Mouse (Mus musculus) cerebellum, postnatal 10 days (tissue): ENCODE results near the gene Rita1.

Experiments
- DNase-seq, 2 experiments: peaks; one replicate each; pipeline ENCODE4 v3.0.0; 2021; ENCODE audit warnings: mixed read lengths in 2 of 2

Rita1 gene

DNA sequence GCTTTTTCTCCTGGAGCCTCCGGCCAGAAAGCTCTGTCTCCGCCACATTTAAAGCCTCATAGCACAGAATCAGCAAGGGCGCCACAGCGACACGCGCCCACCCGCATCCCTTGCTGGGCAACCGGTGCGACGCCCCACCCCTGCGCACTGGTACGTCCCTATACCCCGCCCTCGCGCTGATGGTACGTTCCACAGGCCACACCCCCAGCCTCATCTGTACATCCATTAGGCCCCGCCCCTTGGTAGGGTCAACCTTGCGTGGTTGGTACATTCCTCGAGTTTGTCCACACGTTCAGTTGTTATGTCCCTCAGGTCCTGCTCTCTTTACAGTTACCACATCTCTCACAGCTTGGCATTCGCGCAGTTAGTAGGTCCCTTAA lies at the start of gene Rita1, which contains the start of gene Ddx54:
TSS of gene Rita1 (minus strand) at position 148 of the 380 bp plus-strand sequence.
TSS of gene Ddx54 (plus strand) at position 298 of the 380 bp plus-strand sequence.
- DNase-seq, result peak; percentile 99

DNA sequence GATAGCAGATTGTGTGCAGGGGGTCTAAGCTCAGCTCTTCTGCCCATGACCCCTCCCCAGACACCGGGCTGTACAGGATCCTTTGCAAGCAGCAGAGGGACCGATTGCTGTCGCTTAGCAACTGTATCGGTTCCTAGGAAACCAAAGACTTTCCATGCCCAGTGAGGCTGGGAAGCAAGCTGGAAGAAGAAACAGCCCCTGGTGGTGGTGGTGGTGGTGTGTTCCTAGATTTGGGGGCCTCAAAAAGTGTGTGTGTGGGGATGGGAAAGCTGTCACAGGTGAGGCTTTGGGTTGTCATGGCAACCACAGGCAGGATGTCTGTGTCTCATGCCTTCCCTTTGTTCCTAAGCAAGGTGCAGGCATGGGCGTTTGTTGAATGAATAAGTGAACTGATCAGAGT lies 48.4 kb upstream of the Rita1 start:
- peak in 1 of 2 experiments; percentile 32 for DNase-seq

DNA sequence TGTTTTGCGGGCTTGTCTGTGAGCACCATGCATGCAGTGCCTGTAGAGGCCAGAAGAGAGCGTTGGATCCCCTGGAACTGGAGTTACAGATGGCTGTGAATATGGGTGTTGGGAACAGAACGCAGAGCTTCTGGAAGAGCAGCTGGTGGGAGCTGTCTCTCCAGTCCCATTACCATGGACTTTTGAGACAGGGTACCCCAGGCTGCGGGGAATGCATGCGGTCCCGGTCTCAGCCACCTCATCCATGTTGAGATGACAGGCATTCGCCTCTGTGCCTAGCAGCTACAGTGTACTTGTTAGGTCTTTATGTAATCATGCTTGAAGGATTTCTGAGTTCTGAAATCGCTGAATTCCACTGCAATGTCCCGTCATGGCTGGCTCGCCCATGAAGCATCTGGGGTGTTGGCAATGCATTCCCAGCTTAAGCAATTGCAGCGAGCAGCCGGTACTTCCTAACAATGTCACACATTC lies 43.9 kb upstream of the Rita1 start:
- DNase-seq, result peak in 1 of 2 experiments; percentile 37

DNA sequence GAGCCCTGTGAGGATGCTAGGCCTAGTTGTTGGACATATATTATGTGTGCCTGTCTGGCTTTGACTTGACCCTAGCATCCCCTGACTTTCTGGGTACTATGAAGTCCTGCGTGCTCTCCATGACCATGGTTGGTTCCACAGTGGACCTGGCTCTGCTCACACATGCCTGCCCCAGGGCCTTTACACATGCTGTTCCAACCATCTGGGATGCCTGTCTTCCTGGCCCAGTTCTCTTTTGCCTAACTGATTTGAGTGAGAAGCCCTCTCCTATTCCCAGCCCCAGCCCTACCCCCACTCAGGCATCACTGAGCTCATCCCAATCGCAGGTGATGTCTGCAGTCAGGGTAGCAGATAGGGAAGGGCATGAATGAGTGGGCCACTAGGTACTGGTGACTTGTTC lies 41.5 kb upstream of the Rita1 start:
- peak; percentile 45 to 67 for DNase-seq

DNA sequence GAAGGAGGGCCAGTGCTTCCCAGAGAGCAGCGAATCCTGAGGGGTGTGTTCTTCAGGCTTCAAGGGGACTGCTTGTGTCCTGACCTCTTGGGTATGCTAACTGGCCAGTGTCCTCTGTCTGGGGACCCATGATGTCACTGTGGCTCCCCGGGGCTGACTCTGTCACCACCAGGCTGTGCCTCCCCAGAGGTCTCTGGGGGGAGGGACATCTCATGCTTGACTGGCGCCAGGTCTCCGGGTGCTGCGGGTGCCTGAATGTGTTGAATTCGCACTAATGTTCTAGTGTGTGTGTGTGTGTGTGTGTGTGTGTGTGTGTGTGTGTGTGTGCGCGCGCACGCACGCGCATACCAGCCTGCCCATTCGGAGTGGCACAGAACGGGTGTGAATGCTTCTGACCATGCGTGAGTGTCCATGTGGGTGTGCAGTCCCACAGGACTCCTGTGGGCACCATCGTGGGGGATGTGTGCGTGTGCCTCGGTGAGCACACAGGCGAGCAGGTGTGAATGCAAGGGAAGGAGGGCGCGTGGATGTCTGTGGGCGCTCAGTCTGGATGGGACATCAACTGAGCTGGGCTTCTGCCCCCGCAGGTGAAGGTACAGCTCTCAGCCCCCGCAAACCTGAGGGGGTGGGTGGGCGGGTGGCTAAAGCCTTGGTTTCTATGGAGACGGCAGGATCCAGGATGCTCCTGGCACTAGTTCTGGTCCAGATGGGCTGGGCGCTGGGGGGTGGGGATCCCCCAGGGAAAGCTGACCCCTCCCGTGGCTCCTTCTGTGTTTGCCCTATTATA lies 40.7 kb upstream of the Rita1 start:
- peak; percentile 58 to 60 for DNase-seq

DNA sequence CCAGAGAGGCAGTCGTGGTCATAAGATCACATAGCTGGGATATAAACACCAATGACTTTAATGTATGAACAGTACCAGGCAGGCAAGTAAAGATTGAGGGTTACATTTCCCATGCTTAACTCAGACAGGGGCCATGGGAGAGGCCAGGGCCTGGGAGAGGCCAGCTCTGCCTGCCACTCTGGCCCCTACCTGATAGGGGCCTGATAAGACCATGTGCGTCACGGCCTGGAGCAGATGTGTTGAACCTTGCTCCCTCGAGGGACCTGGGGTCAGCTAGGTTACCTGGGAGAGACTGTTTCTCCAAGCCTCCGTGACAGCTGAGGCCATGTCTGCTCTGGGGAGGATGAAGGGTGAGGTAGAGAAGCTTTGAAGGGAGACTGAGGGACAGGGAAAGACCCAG lies 38.8 kb upstream of the Rita1 start:
- DNase-seq, result no peak

DNA sequence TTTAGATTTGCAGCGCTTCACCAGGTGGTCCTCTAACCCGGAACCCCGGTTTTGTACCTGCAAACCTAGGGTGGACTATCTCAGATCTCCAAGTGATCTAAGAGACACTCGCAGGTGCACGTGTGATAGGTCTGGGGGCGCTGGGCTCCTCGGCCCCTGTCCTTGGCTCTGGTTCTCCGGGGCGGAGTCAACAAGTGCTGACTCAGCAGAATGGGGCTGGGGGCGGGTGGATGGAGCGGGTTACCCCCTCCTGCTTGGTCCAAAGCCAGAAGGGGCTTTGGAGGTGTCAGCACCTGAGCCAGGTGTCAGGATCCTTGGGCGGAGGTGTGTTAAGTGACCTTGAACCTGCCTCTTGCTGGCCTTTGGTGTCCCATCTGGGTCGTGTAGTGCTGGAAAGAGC lies 37.5 kb upstream of the Rita1 start:
- DNase-seq, result no peak

DNA sequence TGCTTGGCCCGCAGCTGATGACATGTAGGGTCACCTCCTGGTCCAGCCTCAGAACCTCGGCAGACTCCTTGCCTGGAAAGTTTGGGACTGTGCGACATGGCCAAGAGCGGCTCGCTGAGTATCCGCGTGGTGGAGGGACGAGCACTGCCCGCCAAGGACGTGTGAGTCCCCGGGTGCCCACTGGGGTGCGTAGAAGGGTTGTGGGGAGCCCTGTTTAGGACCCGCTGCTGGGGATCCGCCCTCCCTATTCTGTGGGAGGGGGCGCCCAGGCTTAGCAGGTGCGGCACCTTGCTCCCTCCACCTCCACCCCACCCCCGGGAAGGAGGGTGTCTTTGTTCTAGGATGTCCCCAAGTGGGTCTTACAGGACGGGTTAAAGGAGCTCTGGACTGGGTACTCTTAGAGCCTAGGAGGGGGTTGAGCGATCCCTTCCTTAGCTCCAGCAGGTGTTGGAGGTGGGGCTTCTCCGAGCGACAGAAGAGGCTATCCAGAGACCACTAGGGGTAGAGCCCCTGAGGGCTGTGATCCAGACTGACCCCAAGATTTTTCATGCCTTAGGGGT lies 37.1 kb upstream of the Rita1 start:
- no peak for DNase-seq

DNA sequence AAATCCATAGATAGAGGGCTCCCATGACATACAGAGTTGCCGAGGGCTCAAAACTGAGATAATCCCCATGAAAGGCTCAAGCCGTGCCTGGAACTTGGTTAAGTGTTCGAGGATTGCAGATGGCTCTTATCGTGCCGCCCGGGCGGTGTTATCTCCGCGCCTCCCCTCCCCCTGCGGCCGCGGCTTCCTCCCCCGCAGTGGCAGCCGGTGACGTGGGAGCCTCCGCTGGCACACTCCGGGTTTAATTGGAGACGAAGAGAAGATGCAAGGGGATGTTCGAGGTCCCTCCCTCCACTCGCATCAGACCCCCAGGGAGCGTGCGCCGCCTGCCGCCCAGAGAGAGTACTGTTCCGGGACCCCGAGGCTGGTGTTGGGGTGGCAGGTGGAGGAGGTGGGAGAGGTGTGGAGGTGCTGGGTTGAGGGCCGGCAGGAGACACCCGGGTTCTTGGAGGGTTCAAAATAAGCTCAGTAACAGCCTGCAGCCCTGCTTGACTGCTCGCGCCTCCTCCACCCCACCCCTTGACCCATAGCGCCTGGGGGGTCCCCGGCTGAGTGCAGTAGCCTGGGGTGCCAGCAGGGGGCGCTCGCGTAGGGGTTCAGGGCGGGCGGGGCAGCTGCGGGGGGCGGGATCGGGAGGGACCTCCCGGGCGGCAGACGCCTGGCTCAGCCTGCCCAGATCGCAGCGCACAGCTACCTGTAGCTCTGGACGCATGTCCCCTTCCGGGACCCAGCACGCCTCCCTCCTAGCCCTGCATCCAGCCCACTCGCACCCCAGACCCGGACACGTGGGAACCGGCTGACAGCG lies 36.4 kb upstream of the Rita1 start, which contains the start of gene Rasal1:
TSS of gene Rasal1 (plus strand) at position 244 of the 805 bp plus-strand sequence.
- DNase-seq, result peak; percentile 67 to 69

DNA sequence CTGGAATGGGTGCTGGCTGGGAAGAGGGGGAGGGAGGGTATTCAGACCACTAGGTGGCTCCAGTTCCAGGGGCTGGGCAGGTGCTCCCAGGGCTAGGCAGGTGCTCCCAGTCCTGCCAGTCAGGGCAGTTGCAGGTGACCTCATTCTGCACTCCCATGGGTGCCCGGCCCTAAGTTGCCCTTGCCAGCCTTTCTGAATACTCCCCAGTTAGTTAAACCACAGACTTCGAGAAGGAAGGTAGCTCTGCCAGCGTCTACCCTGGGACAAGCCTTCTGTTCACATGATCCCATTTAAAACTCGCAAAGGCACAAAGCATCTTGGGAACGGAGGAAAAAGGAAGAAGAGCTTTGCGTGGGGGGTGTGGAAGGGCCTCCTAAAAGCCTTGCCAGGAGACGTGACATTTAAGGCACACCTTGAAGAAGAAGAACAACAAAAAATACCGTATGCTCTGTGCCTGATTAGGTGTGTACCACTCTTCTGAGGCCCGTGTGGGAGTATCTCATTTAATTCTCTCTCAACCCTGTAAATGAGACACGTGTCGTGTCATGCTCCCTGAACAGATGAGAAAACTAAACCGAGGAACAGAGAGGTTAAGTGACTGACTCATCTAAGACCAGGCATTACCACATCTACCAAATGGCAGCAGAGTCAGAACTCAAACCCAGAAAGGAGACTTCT lies 35.6 kb upstream of the Rita1 start:
- no peak for DNase-seq

DNA sequence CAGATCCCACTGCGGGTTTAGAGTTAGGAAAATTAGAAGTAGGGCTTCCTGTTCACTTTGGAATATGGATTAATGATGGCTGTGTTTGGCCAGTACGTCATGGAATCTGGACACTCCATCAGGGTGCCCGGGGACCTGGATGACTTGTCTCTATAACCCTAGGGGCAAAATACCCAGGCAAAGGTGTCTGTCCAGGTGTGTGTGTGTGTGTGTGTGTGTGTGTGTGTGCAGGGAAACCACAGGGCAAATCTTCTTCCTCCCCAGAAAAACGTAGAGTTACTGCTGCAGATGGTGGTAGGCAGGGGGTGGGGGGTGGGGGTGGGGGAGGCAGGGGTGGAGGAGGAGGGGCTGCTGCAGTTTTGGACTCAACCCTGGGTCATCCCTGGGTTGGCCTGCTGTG lies 35.0 kb upstream of the Rita1 start:
- no peak for DNase-seq

DNA sequence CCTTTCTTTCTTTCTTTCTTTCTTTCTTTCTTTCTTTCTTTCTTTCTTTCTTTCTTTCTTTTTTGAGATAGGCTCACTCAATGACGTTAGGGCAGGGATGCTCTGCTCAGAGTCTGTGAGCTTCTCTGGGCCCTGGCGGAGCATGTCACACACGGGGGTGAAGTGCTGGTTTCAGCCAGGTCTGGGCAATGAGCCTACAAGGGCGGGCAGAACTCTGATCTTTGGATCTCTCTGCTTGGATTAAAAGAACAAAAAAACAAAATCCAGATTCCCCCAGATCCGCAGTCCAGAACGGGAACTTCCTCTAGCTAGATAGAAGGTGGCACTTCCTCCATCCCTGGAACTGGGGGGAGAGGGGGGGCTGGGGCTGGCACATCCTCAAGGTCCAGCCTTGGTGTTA lies 33.5 kb upstream of the Rita1 start:
- DNase-seq, result peak; percentile 71 to 82

DNA sequence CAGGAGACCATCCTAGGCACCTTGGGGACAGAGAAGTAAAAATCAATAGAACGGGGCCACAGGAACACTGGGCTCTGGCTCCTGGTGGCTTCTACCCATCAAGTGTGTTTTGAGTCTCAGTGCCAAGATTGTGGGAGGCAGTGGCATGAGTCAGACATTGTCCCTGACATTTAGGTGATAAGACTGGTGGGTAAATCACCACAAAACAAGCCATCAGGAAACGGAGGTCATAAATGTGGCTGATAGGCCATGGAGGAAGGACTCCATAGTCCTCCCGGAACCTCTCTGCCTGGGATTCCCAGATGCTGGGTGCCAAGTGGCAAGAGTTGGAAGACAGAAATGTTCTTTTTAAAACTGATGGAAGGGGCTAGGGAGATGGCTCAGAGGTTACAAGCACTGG lies 31.8 kb upstream of the Rita1 start:
- DNase-seq, result no peak

DNA sequence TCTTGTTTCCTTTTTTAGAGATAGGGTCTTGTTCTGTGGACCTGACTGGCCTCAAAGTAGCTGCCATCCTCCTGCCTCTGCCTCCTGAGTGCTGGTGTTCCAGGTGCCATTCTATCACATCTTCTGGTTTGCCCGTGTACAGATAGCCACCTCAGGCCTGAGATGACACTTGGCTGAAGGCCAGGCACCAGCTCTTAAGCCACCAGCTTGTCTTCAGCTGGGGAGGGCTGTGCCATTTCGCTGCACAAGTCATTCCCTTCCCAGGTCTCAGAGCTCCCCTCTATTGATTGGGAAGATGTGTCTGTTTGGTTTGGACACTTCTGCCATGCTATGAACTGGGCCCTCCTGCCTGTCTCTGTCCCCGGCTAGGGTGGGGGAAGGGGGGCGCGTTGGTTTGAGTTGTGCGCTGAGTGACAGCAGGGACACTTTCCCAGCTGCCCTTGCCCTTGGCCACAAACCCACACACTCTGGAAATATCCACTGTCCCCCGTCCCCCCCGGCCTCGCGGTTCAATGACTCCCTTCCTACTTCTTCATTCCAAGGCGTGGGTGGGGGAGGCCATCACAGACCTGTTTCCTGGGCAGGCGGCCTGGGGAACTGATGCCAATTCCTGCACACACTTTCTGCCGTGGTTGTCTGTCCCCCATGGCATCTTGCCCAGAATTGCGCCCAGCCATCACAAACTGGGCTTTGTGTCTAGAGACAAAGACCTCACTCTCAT lies 31.1 kb upstream of the Rita1 start:
- peak; percentile 80 to 87 for DNase-seq

DNA sequence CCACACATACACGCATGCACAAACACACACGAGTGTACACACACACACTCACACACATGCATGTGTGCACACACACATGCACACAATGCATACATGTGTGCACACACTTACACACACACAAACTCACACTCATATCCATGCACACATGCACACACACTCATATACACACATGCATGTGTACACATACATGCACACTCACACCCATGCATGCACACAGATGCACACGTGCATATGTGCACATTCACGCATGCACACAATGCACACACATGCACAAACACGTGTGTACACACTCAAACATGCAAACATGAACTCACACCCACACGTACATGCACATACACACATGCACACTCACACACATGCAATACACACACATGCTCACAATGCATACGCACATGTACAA lies 27.7 kb upstream of the Rita1 start:
- DNase-seq, result no peak

DNA sequence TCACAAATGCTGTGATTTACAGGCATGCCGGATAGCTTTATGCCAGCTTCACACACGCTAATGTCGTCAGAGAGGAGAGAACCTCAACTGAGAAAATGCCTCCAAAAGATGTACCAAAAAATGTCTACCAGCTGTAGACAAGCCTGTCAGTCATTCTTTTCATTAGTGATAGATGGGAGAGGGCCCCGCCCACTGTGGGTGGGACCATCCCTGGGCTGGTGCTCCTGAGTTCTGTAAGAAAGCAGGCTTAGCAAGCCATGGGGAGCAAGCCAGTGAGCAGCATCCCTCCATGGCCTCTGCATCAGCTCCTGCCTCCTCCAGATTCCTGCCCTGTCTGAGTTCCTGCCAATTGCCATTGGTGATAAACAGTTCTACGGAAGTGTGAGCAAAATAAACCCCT lies 23.2 kb upstream of the Rita1 start:
- no peak for DNase-seq

DNA sequence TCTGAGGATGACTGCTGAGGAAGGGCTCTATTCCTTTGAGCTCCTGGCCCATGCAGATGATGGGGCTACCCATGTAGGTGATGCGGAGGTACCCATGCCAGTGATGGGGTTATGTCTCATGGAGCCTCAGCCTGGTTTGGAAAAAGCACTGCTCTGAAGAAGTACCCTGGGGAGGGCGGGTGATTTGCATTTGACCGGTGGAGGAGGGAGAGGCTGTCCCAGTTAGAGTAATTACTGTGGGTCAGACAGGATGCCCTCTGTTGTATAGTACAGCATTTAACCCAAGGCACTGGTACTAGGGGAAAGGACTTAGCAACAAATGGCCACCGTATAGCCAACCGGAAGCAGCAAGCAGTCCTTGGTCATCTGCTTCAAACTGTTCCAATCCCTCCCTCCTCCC lies 22.5 kb upstream of the Rita1 start:
- DNase-seq, result no peak

DNA sequence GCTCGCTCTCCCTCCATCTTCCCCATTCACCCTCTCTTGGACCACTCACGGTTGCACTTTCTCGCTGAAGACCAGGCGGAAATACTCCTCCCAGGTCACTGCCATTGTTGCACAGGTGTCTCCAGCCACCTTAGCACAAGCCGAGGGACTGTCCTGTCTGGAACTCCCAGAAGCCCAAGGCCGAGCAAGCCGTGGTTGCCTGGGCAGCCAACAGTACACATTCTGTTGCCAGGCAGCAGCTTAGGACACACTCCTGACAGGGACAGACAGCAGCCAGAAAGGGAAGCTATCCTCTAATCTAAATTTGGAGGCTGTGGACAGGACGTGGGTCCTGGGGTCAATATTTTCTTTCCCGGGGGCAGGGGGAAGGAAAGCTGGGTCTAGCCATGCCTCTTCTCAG lies 21.7 kb upstream of the Rita1 start, which contains the start of gene Cfap73:
TSS of gene Cfap73 (minus strand) at position 105 of the 400 bp plus-strand sequence.
- no peak for DNase-seq

DNA sequence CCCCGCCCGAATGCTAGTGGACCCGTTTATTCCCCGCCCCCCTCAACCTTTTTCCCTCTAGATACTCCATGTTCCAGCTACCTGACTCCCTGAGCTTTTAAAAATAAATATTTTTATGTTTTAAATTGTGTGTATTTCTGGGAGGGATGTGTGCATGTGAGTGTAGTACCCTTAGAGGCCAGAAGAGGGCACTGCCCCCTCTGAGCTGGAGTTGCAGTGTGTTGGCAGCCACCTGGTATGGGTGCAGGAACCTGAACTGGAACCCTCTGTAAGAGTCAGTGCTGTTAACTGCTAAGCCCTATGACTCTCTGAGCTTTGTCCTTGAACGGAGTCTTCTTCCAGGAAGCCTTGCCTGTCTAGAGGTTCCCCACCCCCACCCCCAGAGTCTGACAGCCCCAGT lies 19.5 kb upstream of the Rita1 start:
- DNase-seq, result no peak

DNA sequence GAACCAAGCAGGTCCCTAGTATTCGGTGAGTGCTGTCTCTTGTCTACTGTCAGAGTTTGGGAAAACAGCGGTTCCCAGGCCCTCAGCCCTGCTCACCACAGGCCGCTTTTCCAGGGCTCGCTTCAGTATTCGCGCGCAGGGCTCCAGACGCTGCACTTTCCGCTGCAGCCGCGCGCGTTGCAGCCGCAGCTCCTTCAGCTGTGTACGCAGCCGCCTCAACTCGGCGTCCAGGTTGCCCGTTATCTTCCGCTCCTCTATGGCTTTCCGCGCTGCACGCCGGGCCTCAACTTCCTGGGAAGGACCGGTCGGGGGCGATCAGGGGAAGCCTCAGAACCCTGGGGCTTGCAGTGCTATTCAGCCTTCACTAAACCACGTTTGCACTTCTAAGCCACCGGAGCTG lies 18.7 kb upstream of the Rita1 start:
- DNase-seq, result no peak

DNA sequence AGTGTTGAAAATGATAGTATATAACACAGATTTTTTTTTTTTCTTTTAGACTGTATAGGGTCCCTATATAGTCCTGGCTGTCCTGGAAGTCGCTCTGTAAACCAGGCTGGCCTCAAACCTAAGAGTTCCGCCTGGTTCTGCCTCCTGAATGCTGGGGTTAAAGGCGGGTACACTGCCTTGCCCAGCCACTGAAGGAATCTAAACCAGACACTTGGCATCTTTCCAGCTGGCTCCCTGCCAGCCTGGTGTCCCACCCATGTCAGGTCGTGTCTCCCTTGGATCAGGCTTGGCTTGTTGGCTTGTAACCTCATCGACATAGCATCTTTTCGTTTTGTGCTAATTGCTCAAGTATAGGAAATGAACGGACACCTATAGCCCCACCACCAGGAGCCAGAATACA lies 16.2 kb upstream of the Rita1 start:
- peak; percentile 66 to 73 for DNase-seq
